Mouse (Mus musculus): ENCODE results near the gene Fas.

Gene Fas

GRCm38 (mm10) chr19:34289948-34290789 lies at the start of gene Fas:
Gene Fas, plus strand, starts transcription at chr19:34290666.
- DNase-seq (ENCODE audit: low read depth, low spot score): peak; percentile 59

- peak; percentile 55 for DNase-seq (ENCODE audit: low read depth, low spot score)
These were observed 49.1 kb upstream of the Fas start for GRCm38 (mm10) chr19:34241247-34241915.

GRCm38 (mm10) chr19:34242925-34243324 lies 47.5 kb upstream of the Fas start:
- DNase-seq (ENCODE audit: low read depth, low spot score): no peak

- peak; percentile 85 for DNase-seq (ENCODE audit: low read depth, low spot score)
These were observed 46.4 kb upstream of the Fas start for GRCm38 (mm10) chr19:34244056-34244455.

GRCm38 (mm10) chr19:34248558-34248957 lies 41.9 kb upstream of the Fas start:
- DNase-seq (ENCODE audit: low read depth, low spot score): no peak

GRCm38 (mm10) chr19:34250621-34251020 lies 39.8 kb upstream of the Fas start:
- no peak for DNase-seq (ENCODE audit: low read depth, low spot score)

- no peak for DNase-seq (ENCODE audit: low read depth, low spot score)
These were observed 38.6 kb upstream of the Fas start for GRCm38 (mm10) chr19:34251900-34252299.

GRCm38 (mm10) chr19:34252450-34252849 lies 38.0 kb upstream of the Fas start:
- no peak for DNase-seq (ENCODE audit: low read depth, low spot score)

- no peak for DNase-seq (ENCODE audit: low read depth, low spot score)
These were observed 36.2 kb upstream of the Fas start for GRCm38 (mm10) chr19:34254101-34254879.

GRCm38 (mm10) chr19:34254880-34255681 lies 35.4 kb upstream of the Fas start, which contains the start of gene Acta2:
Gene Acta2, minus strand, starts transcription at chr19:34255590.
- peak; percentile 20 for DNase-seq (ENCODE audit: low read depth, low spot score)

GRCm38 (mm10) chr19:34256149-34256548 lies 34.3 kb upstream of the Fas start:
- no peak for DNase-seq (ENCODE audit: low read depth, low spot score)

- no peak for DNase-seq (ENCODE audit: low read depth, low spot score)
These were observed 33.5 kb upstream of the Fas start for GRCm38 (mm10) chr19:34256936-34257335.

GRCm38 (mm10) chr19:34262273-34262974 lies 28.0 kb upstream of the Fas start:
- no peak for DNase-seq (ENCODE audit: low read depth, low spot score)

- no peak for DNase-seq (ENCODE audit: low read depth, low spot score)
These were observed 24.8 kb upstream of the Fas start for GRCm38 (mm10) chr19:34265604-34266193.

GRCm38 (mm10) chr19:34268991-34269390 lies 21.5 kb upstream of the Fas start:
- DNase-seq (ENCODE audit: low read depth, low spot score): no peak

- DNase-seq (ENCODE audit: low read depth, low spot score): no peak
These were observed 20.2 kb upstream of the Fas start for GRCm38 (mm10) chr19:34270106-34270726.

GRCm38 (mm10) chr19:34270824-34271464 lies 19.5 kb upstream of the Fas start:
- DNase-seq (ENCODE audit: low read depth, low spot score): no peak

- DNase-seq (ENCODE audit: low read depth, low spot score): no peak
These were observed 17.4 kb upstream of the Fas start for GRCm38 (mm10) chr19:34273073-34273472.

GRCm38 (mm10) chr19:34278078-34278477 lies 12.4 kb upstream of the Fas start:
- DNase-seq (ENCODE audit: low read depth, low spot score): no peak
